Mouse (Mus musculus) liver, embryonic 13.5 days (tissue): ENCODE data around the gene Gm3532. TPM values are rescaled to one million over a fixed set of nuclear protein-coding genes. Genes with fewer than 3 reads are reported as not detected.
"Not testable (repeated sequence)": the region's sequence is repeated elsewhere in the genome, so short reads cannot be mapped to it uniquely, and the experiment has no call there.

Source experiments
- ATAC-seq: fragments of 200-750 bp; cut with Nextera tagmentation; 2 replicates; pipeline ENCODE4 v1.8.0; 2017; ENCODE audit warnings: low read depth, mild to moderate bottlenecking, moderate number of reproducible peaks, moderate library complexity
- DNase-seq: peaks from one replicate; pipeline ENCODE4 v3.0.0; 2022
- H3K27ac ChIP-seq: fragments of 300-500 bp; sonication (generic); 2 replicates; pipeline ENCODE4 v1.5.1; 2015; ENCODE audit warnings: moderate library complexity, mild to moderate bottlenecking, inconsistent platforms
- H3K27me3 ChIP-seq: fragments of 300-500 bp; sonication (generic); 2 replicates; pipeline ENCODE4 v1.6.1; 2015; ENCODE audit warnings: mild to moderate bottlenecking, inconsistent platforms
- H3K36me3 ChIP-seq: fragments of 300-500 bp; sonication (generic); 2 replicates; pipeline ENCODE4 v1.6.1; 2015; ENCODE audit warnings: mild to moderate bottlenecking, inconsistent platforms
- H3K4me1 ChIP-seq: fragments of 300-500 bp; sonication (generic); replicated peaks from 2 replicates; pipeline ENCODE4 v1.6.1; 2015; ENCODE audit warnings: inconsistent platforms
- H3K4me2 ChIP-seq: fragments of 300-500 bp; sonication (generic); 2 replicates; pipeline ENCODE4 v1.6.1; 2015; ENCODE audit warnings: inconsistent platforms, mild to moderate bottlenecking, moderate library complexity
- H3K4me3 ChIP-seq: fragments of 300-500 bp; sonication (generic); replicated peaks from 2 replicates; pipeline ENCODE4 v1.5.1; 2015; ENCODE audit warnings: mild to moderate bottlenecking, inconsistent platforms
- H3K9ac ChIP-seq: fragments of 300-500 bp; sonication (generic); 2 replicates; pipeline ENCODE4 v1.6.1; 2015; ENCODE audit warnings: mild to moderate bottlenecking, inconsistent platforms
- H3K9me3 ChIP-seq: fragments of 300-500 bp; sonication (generic); replicated peaks from 2 replicates; pipeline ENCODE4 v1.6.1; 2016; ENCODE audit warnings: inconsistent platforms
- whole genome bisulfite sequencing: fragments of 180-500 bp; shearing (Covaris S2); methylation state at CpG from one replicate; pipeline ENCODE4 v1.1.7; 2015; ENCODE audit not compliant: insufficient replicate concordance; 5-methylcytosine and 5-hydroxymethylcytosine counted together
- polyA plus RNA-seq: library from polyadenylated mRNA; unstranded; fragments of >200 nt; fragmentation: Nextera tagmentation; extraction: Ambion mirVana; gene quantifications from 2 replicates; pipeline ENCODE4 v1.2.1, GENCODE M21; 2015

Gene Gm3532
- polyA plus RNA-seq = not detected in 2 replicates

- not testable (repeated sequence) for ATAC-seq
Measured at GRCm38 (mm10) chr14:5538196-5538595, at the start of gene Gm3532. TSS of gene Gm3532 (plus strand) at chr14:5538496.

DNA sequence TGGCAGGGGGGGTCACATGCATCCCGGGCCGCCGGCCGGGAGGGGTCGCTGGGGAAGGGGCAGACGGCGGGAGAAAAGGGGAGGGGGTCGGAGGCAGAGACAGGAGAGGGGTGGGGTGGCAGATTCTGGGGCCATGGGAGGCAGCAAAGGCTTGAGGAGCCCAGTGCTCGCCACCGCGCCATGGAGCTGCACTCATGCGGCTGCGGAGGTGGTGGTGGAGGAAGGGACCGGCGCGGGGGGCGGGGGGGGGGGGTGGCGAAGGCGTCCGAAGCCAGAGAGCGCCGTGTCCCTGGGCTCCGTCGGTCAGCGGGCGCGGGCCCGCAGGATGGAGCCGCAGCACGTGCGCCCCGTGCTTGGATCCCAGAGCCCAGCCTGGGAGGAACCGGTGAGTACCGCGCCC is 36.9 kb upstream of the Gm3532 start, which contains the start of gene Gm3488:
Gene Gm3488, plus strand, starts transcription at position 301 of the 400 bp plus-strand sequence.
- not testable (repeated sequence) for ATAC-seq, H3K4me2 ChIP-seq, H3K9me3 ChIP-seq, H3K27ac ChIP-seq, H3K27me3 ChIP-seq, H3K9ac ChIP-seq, H3K4me3 ChIP-seq, DNase-seq, H3K4me1 ChIP-seq, H3K36me3 ChIP-seq
- no CpG with 5 or more reads among the region's 35 CpGs for WGBS

More at GRCm38 (mm10) chr14:5538196-5538595, at the start of gene Gm3532:
- not testable (repeated sequence) for H3K9me3 ChIP-seq, H3K9ac ChIP-seq, H3K27me3 ChIP-seq, H3K4me2 ChIP-seq, H3K4me1 ChIP-seq, DNase-seq, H3K36me3 ChIP-seq, H3K4me3 ChIP-seq, H3K27ac ChIP-seq
- WGBS = no CpG with 5 or more reads among the region's 2 CpGs

Other genes starting within 250 kb of the Gm3532 start
- not detected in 2 replicates for gene Gm3542, start 203.6 kb upstream of the Gm3532 start, polyA plus RNA-seq
- gene Gm3500, start 149.4 kb upstream of the Gm3532 start, polyA plus RNA-seq = not detected in 2 replicates
- gene Gm3194, start 83.0 kb upstream of the Gm3532 start, polyA plus RNA-seq = not detected in 2 replicates
- not detected in 2 replicates for gene Gm8246, start 60.7 kb upstream of the Gm3532 start, polyA plus RNA-seq
- gene Gm3187, start 54.3 kb upstream of the Gm3532 start, polyA plus RNA-seq = not detected in 2 replicates
- 0.06 TPM in 1 of 2 replicates, not detected in the other for gene Gm3488, start 36.8 kb upstream of the Gm3532 start, polyA plus RNA-seq
- gene Gm8265, start 94.5 kb downstream of the Gm3532 start, polyA plus RNA-seq = not detected in 2 replicates
- not detected in 2 replicates for gene Gm9603, start 149.0 kb downstream of the Gm3532 start, polyA plus RNA-seq
- gene Gm3373, start 203.1 kb downstream of the Gm3532 start, polyA plus RNA-seq = not detected in 2 replicates